Mouse (Mus musculus) B cell, adult 2 months (primary cell): ENCODE results near the gene Ncoa6.
A peak's percentile ranks its signal among the peaks of the same experiment; 100 is the strongest.

Experiments
- DNase-seq, 2 experiments: peaks; one replicate each; pipeline ENCODE4 v3.0.0; 2022

The Ncoa6 gene

DNA sequence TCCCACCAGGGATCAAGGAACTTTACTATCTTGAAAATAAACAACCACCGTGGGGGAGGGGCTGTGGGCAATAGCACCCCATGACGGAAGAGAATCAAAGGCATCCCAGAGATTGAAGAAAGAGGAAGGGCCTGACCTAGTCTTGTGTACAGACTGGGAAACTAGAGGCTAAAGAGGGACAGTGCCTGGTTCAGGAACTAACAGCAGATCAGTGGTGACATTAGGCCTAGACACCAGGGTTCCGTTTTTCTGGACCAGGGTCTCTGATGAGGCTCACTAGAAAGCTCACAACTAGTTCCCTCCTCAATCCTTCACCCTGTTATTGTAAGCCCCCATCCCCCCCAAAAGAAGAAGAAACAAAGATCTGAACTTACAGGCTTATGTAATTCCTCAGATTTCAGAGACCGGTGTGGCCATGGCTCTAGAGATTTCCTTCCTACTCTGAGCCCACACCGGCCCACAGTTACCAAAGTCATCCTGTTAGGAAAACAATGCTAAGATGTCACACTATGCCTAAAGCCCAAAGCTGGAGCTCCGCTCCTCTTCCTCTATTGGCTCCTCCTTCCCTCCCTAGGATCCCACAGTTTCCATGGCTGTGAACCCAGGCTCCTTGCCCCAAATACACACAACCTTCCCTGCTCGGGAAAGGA, 105.9 kb downstream of the Ncoa6 start:
- DNase-seq: no peak

DNA sequence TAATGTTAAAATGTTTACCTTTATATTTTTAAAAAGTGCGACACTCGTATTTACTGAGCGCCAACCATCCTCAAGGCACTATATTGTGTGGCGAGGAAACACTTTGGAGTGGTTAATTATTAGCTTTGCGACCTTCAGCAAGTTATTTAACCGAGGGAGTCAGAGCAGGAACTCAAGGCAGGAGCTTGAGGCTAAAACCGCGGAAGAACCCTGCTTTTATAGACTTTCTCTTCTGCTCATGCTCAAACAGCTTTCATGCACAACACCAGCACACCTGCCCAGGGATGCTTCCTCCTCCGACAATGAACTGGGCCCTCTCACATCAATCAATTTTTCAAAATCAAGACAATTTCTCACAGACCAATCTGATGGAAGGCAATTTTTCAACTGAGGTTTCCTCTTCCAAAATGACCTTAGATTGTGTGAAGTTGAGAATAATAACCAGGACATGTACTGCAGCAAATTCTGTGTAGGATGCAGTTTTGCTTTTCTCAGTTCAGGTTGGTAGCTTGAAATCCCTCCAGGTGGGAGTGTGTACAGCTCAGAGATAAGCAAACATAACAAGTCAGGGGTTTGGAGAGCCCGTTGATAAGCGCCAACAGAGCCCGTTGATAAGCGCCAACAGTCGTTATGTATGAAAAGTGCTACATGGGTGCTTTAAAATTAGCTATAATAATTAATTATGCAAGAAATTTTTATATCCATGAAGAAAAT, 115.9 kb downstream of the Ncoa6 start:
- DNase-seq: peak; percentile 11 to 13

DNA sequence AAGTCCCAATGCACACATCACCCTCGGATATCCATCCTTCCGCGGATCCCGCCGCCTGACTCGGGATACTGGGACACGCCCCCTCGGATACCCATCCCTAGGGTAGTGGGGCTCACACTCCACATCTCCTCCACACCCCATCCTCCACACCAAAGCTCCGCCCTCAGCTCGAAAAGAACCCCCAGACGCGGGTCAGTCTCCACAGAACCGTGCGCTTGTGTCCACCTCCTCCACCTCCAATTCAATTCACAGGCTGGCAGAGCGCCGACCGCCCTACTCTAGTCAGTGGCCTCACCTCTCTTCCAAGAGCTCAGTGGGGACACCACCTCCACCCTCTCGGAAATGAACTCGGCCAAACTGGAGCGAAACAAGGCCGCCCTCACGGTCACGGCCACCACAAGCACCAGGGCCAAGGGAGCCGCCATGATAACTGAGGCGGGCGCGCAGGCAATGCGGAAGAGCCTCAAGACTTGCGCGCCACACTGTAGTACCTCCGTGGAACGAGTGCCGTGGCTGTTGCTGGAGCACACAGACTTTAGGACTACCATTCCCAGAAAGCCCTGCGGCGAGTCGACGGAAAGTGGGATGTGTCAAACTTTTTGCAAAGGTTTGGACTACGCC, 116.6 kb downstream of the Ncoa6 start, which contains the start of gene Pigu:
Pigu (minus strand) TSS at position 460 of the 621 bp plus-strand sequence.
- peak; percentile 90 to 92 for DNase-seq

DNA sequence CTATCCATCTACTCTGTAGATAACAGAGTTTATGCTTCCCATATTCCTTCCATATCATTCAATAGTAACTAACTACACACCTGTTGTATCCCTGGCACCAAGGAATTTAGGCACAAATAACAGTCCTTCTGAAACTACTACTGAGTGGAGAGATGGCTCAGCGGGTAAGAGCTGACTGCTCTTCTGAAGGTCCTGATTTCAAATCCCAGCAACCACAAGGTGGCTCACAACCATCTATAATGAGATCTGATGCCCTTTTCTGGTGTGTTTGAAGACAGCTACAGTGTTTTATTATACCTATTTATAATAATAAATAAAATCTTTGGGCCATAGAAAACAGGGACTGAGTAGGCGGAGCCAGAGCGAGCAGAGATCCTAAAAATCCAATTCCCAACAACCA, 119.3 kb downstream of the Ncoa6 start:
- no peak for DNase-seq

DNA sequence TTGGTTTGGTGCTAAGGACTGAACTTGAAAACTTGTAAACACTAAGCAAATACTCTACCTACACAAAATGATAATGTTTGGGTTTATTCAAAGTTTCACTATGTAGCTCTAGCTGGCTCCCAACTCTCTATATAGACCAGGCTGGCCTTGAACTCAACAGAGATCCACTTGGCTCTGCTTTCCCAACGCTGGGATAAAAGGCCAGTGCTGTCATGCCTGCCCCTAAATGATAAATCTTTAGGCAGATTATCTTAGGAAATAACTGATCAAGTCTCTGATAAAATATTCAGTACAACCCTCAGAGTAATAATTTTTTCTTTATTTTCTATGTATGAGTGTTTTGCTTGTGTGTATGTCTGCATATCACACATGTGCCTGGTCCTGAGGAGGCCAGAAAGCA, 127.0 kb downstream of the Ncoa6 start:
- DNase-seq: no peak
